Mouse (Mus musculus) macrophage (primary cell): ENCODE data around the gene Rnf144a. TPM values are rescaled to one million over a fixed set of nuclear protein-coding genes. Genes with fewer than 3 reads are reported as not detected.

ENCODE experiments used
- H3K27ac ChIP-seq: fragments of 350-480 bp; formaldehyde crosslinking; 2 replicates; pipeline ENCODE4 v1.9.0; 2021
- H3K36me3 ChIP-seq: fragments of 350-480 bp; formaldehyde crosslinking; 2 replicates; pipeline ENCODE4 v1.9.0; 2021; ENCODE audit errors: inconsistent target
- H3K4me3 ChIP-seq: fragments of 350-480 bp; formaldehyde crosslinking; 2 replicates; pipeline ENCODE4 v1.9.0; 2021; ENCODE audit errors: inconsistent target
- H3K79me2 ChIP-seq: fragments of 350-480 bp; formaldehyde crosslinking; 2 replicates; pipeline ENCODE4 v1.9.0; 2021; ENCODE audit errors: inconsistent target
- WGBS: methylation state at CpG from one replicate; pipeline ENCODE4 v1.1.7; 2026; ENCODE audit warnings: inconsistent platforms; ENCODE audit not compliant: missing documents; 5-methylcytosine and 5-hydroxymethylcytosine counted together
- polyA plus RNA-seq: library from polyadenylated mRNA; stranded (reverse); fragments of 250-400 nt; gene quantifications from 3 replicates; pipeline ENCODE4 v1.2.4, GENCODE M21; 2018; ENCODE audit warnings: inconsistent platforms

Rnf144a gene
- polyA plus RNA-seq, 1 experiment from 2014 or later: 0.76 TPM

DNA sequence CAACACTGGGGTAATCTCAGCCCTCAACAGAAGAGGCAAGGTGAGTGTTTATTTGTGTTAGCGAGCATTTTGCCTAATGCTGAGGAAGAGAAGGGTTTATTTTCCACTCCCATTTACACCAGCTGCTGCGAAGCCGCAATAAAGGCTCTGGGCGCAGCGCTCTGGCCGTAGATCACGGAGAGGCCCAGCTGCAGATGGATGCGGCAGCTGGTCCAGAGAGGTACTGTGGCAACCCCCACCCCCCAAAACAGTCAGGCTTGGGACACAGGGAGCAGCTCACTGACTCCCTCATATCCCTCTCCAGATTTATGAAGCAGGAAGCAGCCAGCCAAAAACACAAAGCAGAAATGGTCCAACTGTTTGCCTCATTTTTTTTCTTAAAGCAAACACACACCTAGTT lies 129.1 kb downstream of the Rnf144a start:
- H3K4me3 ChIP-seq: no peak overlapping the region
- H3K79me2 ChIP-seq: no peaks in the 10 kb centered on the region
- 89% methylated on average over 8 of the region's 8 CpGs for WGBS
- H3K27ac ChIP-seq: no peak overlapping the region
- no peaks in the 10 kb centered on the region for H3K36me3 ChIP-seq

DNA sequence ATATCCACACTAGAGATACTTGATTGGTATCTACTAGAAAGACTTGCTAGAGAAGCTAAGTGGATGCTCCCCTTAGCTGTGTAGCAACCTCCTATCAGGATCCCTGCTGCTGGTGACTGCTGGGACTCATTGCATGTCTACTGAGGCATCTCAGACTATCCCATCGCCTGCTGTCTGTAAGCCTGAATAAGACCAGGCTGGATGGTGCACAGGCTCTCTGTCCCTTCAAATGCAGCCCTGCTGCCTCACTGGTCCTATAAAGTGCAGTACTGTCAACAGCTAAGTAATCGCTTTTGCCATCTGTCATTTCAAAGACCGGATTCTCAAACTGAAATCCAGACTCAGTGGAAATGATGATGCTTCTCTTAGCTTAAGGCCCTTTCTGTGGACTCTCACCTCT lies 129.6 kb downstream of the Rnf144a start:
- no peak overlapping the region for H3K4me3 ChIP-seq
- WGBS: 95% methylated on average over 3 of the region's 3 CpGs
- no peak overlapping the region for H3K27ac ChIP-seq
- H3K36me3 ChIP-seq: no peaks in the 10 kb centered on the region
- no peaks in the 10 kb centered on the region for H3K79me2 ChIP-seq

DNA sequence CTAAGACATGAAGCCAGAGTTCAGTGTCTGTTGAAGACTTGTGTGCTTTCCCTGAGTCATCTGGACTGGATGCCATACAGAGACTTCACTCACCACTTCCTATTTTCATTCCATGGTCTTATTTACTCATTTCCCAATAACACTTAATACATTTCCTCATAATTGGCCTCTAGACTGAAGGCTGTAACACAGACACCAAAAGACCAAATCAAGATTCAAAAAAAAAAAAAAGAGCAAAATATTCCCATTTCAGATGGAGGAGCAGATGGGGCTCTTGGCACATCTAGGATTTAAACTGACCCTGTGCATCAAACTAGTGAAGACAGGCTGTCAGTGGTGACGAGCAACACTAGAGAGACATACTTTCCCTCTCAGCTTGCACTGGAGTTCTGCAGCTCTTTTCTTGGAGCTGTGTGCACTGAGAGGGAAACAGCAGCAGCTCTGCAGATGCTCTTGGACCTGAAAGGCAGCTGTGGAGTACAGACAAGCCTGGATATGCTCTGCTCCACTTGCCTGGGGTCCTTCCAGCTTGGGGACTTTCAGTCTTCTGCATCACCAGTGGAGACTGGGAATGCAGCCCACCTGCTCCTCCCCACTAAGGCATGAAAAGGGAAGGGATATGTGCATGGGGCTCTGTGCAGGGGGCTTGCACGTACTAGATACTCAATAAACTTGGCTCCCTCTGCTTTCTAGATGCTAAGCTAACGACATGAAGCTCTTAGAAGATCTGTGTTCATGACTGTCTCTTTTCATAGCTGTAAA lies 134.2 kb downstream of the Rnf144a start:
- Histone ChIP-seq H3K27ac (no peak overlapping the region), H3K4me3 (no peak overlapping the region), H3K36me3 (no peaks in the 10 kb centered on the region), H3K79me2 (no peaks in the 10 kb centered on the region)
- 88% methylated on average over 3 of the region's 3 CpGs for WGBS

DNA sequence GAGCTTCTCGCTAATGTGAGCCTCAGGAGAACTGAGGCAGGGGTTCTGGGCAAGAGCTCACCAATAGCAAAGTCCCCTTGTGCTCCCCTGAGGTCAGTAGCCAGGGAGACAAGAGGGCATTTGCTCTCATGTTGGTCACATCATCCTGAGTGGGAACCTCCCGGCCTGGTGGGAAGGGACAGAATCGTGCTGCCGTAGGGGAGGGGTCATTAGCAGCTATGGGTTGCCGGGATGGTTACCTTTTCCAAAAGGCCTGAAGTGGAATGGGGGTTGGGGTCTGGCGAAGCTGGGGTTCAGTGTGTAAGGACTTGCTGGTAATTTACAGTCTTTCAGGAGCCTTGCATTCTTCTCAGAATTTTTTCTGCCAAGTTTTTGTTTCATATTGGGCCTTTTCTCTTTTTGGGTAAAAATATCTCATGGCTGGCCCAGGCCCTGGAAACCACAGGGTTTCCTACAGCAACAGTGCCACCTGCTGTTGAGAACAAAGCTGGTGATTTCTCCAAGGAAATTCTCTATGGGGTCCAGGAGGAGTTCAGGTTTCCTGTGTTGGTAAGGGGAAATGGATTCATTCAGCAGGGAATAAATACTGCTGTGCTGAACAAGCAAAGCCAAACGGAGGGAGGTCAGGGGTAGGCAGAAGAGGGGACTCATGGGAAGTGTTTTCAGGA lies 137.9 kb downstream of the Rnf144a start:
- Histone ChIP-seq H3K27ac (no peak overlapping the region), H3K36me3 (no peaks in the 10 kb centered on the region), H3K79me2 (no peaks in the 10 kb centered on the region), H3K4me3 (no peak overlapping the region)
- 80% methylated on average over 7 of the region's 7 CpGs for WGBS

DNA sequence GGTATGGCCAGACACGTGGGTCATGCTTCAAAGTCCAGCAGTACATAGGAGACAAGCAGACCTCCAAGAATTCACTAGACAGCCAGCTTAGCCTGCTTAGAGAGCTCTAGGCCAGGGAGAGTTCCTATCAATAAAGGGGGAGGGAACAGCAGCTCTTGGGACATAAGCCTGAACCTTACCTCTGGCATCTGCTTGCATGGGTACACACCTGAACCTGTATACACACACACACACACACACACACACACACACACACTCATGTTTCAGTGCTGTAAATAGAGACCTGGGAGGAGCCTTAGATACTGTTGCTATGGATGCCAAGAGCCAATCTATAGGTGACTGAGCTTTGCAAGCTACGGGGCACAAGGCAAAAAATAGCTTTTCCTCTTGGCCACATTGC lies 138.5 kb downstream of the Rnf144a start:
- WGBS: 82% methylated on average over 2 of the region's 2 CpGs
- H3K4me3 ChIP-seq: no peak overlapping the region
- H3K27ac ChIP-seq: no peak overlapping the region
- no peaks in the 10 kb centered on the region for H3K79me2 ChIP-seq
- no peaks in the 10 kb centered on the region for H3K36me3 ChIP-seq

Other genes with a start within 250 kb of the Rnf144a start
- 84.2 to 432 TPM (median 145 TPM) in 3 replicates for gene Rsad2, start 41.2 kb upstream of the Rnf144a start, polyA plus RNA-seq
- 35.1 to 152 TPM (median 40.8 TPM) in 3 replicates for gene Cmpk2, start 54.0 kb upstream of the Rnf144a start, polyA plus RNA-seq